Mouse (Mus musculus): ENCODE results near the gene Ntpcr. TPM values are rescaled to one million over a fixed set of nuclear protein-coding genes. Genes with fewer than 3 reads are reported as not detected.

Ntpcr gene
- total and polyA plus RNA-seq, 3 experiments, result 15.1 to 25.0 (median 24.0) TPM

- no peak for TF ChIP-seq RCOR1 (conservative IDR thresholded peaks at IDR 0.05; ENCODE audit: low read depth, low read length)
- no peak for TF ChIP-seq MAZ (IDR thresholded peaks at IDR 0.05; ENCODE audit: low read depth, low read length)
- TF ChIP-seq BHLHE40 (IDR thresholded peaks at IDR 0.05; ENCODE audit: low read depth, low read length), result no peak
- no peak for TF ChIP-seq MAX (IDR thresholded peaks at IDR 0.05; ENCODE audit: low read length)
- TF ChIP-seq ZMIZ1 (IDR thresholded peaks at IDR 0.05; ENCODE audit: low read depth, low read length), result no peak
- no peak for TF ChIP-seq SMC3 (IDR thresholded peaks at IDR 0.05; ENCODE audit: low read depth, low read length)
- TF ChIP-seq E2F4 (IDR thresholded peaks at IDR 0.05; ENCODE audit: insufficient replicate concordance, low read depth, low read length), result no peak
- in situ Hi-C loops (cut with MboI; ENCODE audit: low pct_ligation_motif_present, low pct_unique_long_range_greater_than_20kb, low sequenced_read_pairs) (no loop called here), dilution Hi-C loops (cut with MboI; ENCODE audit: extremely low pct_ligation_motif_present, extremely low pct_unique_long_range_greater_than_20kb, low sequenced_read_pairs) (no loop called here)
- H3K36me3 ChIP-seq (replicated peaks in 1 of 2; ENCODE audit: control insufficient read depth in 1 of 2, insufficient read depth in 1 of 2, low read length in 1 of 2), result no peaks in the 10 kb centered on the region
- no peaks in the 10 kb centered on the region for H3K79me2 ChIP-seq (replicated peaks; ENCODE audit: control insufficient read depth, extremely low read depth, insufficient read depth, poor library complexity, severe bottlenecking)
- H3K4me2 ChIP-seq (ENCODE audit: insufficient read depth, low read depth, poor library complexity, severe bottlenecking), result no peak overlapping the region
- no peak for DNase-seq (ENCODE audit: extremely low read depth)
- no peak overlapping the region for H3K9ac ChIP-seq (ENCODE audit: insufficient read depth, low read depth)
- no peak overlapping the region for H3K4me3 ChIP-seq (replicated peaks in 1 of 3; ENCODE audit: low read depth in 2 of 3, low read length in 2 of 3, poor library complexity in 1 of 3)
- H3K27ac ChIP-seq (ENCODE audit: insufficient read depth, low read depth), result no peak overlapping the region
- peaks cover 10 to 30% of the 10 kb centered on the region in 2 experiments for H3K4me1 ChIP-seq (ENCODE audit: control insufficient read depth in 1 of 2, insufficient read depth in 2 of 2)
- H3K9me3 ChIP-seq (replicated peaks; ENCODE audit: low read length), result no peaks in the 10 kb centered on the region
- H3K27me3 ChIP-seq (replicated peaks), result no peaks in the 10 kb centered on the region
These were observed 7.1 kb upstream of the Ntpcr start for GRCm38 (mm10) chr8:125722675-125723074.

- Histone ChIP-seq H3K27me3 (replicated peaks) (no peaks in the 10 kb centered on the region), H3K27ac (ENCODE audit: insufficient read depth, low read depth) (no peak overlapping the region), H3K4me2 (ENCODE audit: insufficient read depth, low read depth, poor library complexity, severe bottlenecking) (no peak overlapping the region), H3K79me2 (replicated peaks; ENCODE audit: control insufficient read depth, extremely low read depth, insufficient read depth, poor library complexity, severe bottlenecking) (no peaks in the 10 kb centered on the region), H3K36me3 (replicated peaks in 1 of 2; ENCODE audit: control insufficient read depth in 1 of 2, insufficient read depth in 1 of 2, low read length in 1 of 2) (no peaks in the 10 kb centered on the region), H3K4me1 (ENCODE audit: control insufficient read depth in 1 of 2, insufficient read depth in 2 of 2) (peaks cover 7 to 25% of the 10 kb centered on the region in 2 experiments), H3K4me3 (replicated peaks in 1 of 3; ENCODE audit: low read depth in 2 of 3, low read length in 2 of 3, poor library complexity in 1 of 3) (no peak overlapping the region), H3K9me3 (replicated peaks; ENCODE audit: low read length) (no peaks in the 10 kb centered on the region), H3K9ac (ENCODE audit: insufficient read depth, low read depth) (no peak overlapping the region)
- DNase-seq (ENCODE audit: extremely low read depth), result no peak
- TF ChIP-seq IRF4 (IDR thresholded peaks at IDR 0.05; ENCODE audit: low read depth, low read length), result no peak
- no peak for TF ChIP-seq E2F4 (IDR thresholded peaks at IDR 0.05; ENCODE audit: insufficient replicate concordance, low read depth, low read length)
- TF ChIP-seq MEF2A (IDR thresholded peaks at IDR 0.05; ENCODE audit: borderline replicate concordance, low read depth, low read length), result no peak
- no peak for TF ChIP-seq BHLHE40 (IDR thresholded peaks at IDR 0.05; ENCODE audit: low read depth, low read length)
- no peak for TF ChIP-seq CHD2 (IDR thresholded peaks at IDR 0.05; ENCODE audit: low read length)
- no peak for TF ChIP-seq POLR2A (IDR thresholded peaks at IDR 0.05; ENCODE audit: low read depth, low read length)
- TF ChIP-seq SMC3 (IDR thresholded peaks at IDR 0.05; ENCODE audit: low read depth, low read length), result no peak
- no peak for TF ChIP-seq MXI1 (IDR thresholded peaks at IDR 0.05; ENCODE audit: low read depth, low read length)
- TF ChIP-seq ELF1 (IDR thresholded peaks at IDR 0.05; ENCODE audit: low read depth, low read length), result no peak
- TF ChIP-seq NRF1 (IDR thresholded peaks at IDR 0.05; ENCODE audit: low read depth, low read length), result no peak
- no peak for TF ChIP-seq PAX5 (IDR thresholded peaks at IDR 0.05; ENCODE audit: low read length)
- TF ChIP-seq UBTF (IDR thresholded peaks at IDR 0.05; ENCODE audit: low read depth, low read length), result no peak
- no peak for TF ChIP-seq RCOR1 (conservative IDR thresholded peaks at IDR 0.05; ENCODE audit: low read depth, low read length)
- TF ChIP-seq ZNF384 (IDR thresholded peaks at IDR 0.05; ENCODE audit: low read depth, low read length), result no peak
- in situ Hi-C loops (cut with MboI; ENCODE audit: low pct_ligation_motif_present, low pct_unique_long_range_greater_than_20kb, low sequenced_read_pairs) (no loop called here), dilution Hi-C loops (cut with MboI; ENCODE audit: extremely low pct_ligation_motif_present, extremely low pct_unique_long_range_greater_than_20kb, low sequenced_read_pairs) (no loop called here)
These were observed 6.3 kb upstream of the Ntpcr start for GRCm38 (mm10) chr8:125723437-125723836.

Data from CH12.LX (cell line).